Mouse (Mus musculus): ENCODE data around the gene Thsd4. TPM values are rescaled to one million over a fixed set of nuclear protein-coding genes. Genes with fewer than 3 reads are reported as not detected.
A peak's percentile ranks its signal among the peaks of the same experiment; 100 is the strongest.
"Not testable (repeated sequence)": the region's sequence is repeated elsewhere in the genome, so short reads cannot be mapped to it uniquely, and the experiment has no call there.

Thsd4 gene
- total RNA-seq, 2 experiments from 2014 or later = 7.5 to 8.9 TPM

- intact Hi-C loops (cut with DNase I) = no loop called here
- no peak for DNase-seq (ENCODE audit: low spot score in 2 of 2)
Measured at GRCm38 (mm10) chr9:60283546-60283945, 238.3 kb downstream of the Thsd4 start.

GRCm38 (mm10) chr9:60281281-60281680, 240.6 kb downstream of the Thsd4 start:
- intact Hi-C loops (cut with DNase I) = no loop called here
- DNase-seq (ENCODE audit: low spot score in 2 of 2) = no peak

GRCm38 (mm10) chr9:60280786-60281185, 241.1 kb downstream of the Thsd4 start:
- intact Hi-C loops (cut with DNase I) = no loop called here
- no peak for DNase-seq (ENCODE audit: low spot score in 2 of 2)

GRCm38 (mm10) chr9:60279556-60279955, 242.3 kb downstream of the Thsd4 start:
- no peak for DNase-seq (ENCODE audit: low spot score in 2 of 2)
- intact Hi-C loops (cut with DNase I) = loop anchor here (10.0 kb wide), 1 partner anchor 245 kb away; the partner anchor contains the start of gene Thsd4

- intact Hi-C loops (cut with DNase I) = loop anchor here (2.0 to 10.0 kb wide), 2 partner anchors 32 to 248 kb away; partner anchors contain the start of gene Thsd4
- peak; percentile 26 to 40 for DNase-seq (ENCODE audit: low spot score in 2 of 2)
Measured at GRCm38 (mm10) chr9:60276351-60276750, 245.5 kb downstream of the Thsd4 start.

- intact Hi-C loops (cut with DNase I) = loop anchor here (2.0 to 10.0 kb wide), 2 partner anchors 31 to 249 kb away; partner anchors contain the start of gene Thsd4
- DNase-seq (ENCODE audit: low spot score in 2 of 2) = peak; percentile 19 to 36
Measured at GRCm38 (mm10) chr9:60275410-60276159, 246.3 kb downstream of the Thsd4 start.

GRCm38 (mm10) chr9:60274503-60274902, 247.3 kb downstream of the Thsd4 start:
- DNase-seq (ENCODE audit: low spot score in 2 of 2) = no peak
- intact Hi-C loops (cut with DNase I) = loop anchor here (10.0 kb wide), 1 partner anchor 250 kb away; the partner anchor contains the start of gene Thsd4

GRCm38 (mm10) chr9:60272345-60272744, 249.5 kb downstream of the Thsd4 start:
- not testable (repeated sequence) for DNase-seq (ENCODE audit: low spot score in 2 of 2)
- intact Hi-C loops (cut with DNase I) = loop anchor here (10.0 kb wide), 1 partner anchor 252 kb away; the partner anchor contains the start of gene Thsd4

GRCm38 (mm10) chr9:60271940-60272339, 249.9 kb downstream of the Thsd4 start:
- no peak for DNase-seq (ENCODE audit: low spot score in 2 of 2)
- intact Hi-C loops (cut with DNase I) = loop anchor here (10.0 kb wide), 1 partner anchor 253 kb away; the partner anchor contains the start of gene Thsd4

- no peak for DNase-seq (ENCODE audit: low spot score in 2 of 2)
- intact Hi-C loops (cut with DNase I) = loop anchor here (10.0 kb wide), 1 partner anchor 255 kb away; the partner anchor contains the start of gene Thsd4
Measured at GRCm38 (mm10) chr9:60269807-60270206, 252.0 kb downstream of the Thsd4 start.

- intact Hi-C loops (cut with DNase I) = no loop called here
Measured at GRCm38 (mm10) chr9:60267273-60267626, 254.6 kb downstream of the Thsd4 start.

GRCm38 (mm10) chr9:60266583-60267272, 255.1 kb downstream of the Thsd4 start:
- no peak for DNase-seq (ENCODE audit: low spot score in 2 of 2)

More at GRCm38 (mm10) chr9:60267273-60267626, 254.6 kb downstream of the Thsd4 start:
- no peak for DNase-seq (ENCODE audit: low spot score in 2 of 2)

GRCm38 (mm10) chr9:60264586-60265325, 257.1 kb downstream of the Thsd4 start:
- peak in 1 of 2 experiments; percentile 25 for DNase-seq (ENCODE audit: low spot score in 2 of 2)
- intact Hi-C loops (cut with DNase I) = no loop called here

More at GRCm38 (mm10) chr9:60266583-60267272, 255.1 kb downstream of the Thsd4 start:
- intact Hi-C loops (cut with DNase I) = no loop called here

GRCm38 (mm10) chr9:60262515-60263140, 259.2 kb downstream of the Thsd4 start:
- no peak for DNase-seq (ENCODE audit: low spot score in 2 of 2)
- intact Hi-C loops (cut with DNase I) = no loop called here

- intact Hi-C loops (cut with DNase I) = no loop called here
- peak in 1 of 2 experiments; percentile 49 for DNase-seq (ENCODE audit: low spot score in 2 of 2)
Measured at GRCm38 (mm10) chr9:60259626-60260025, 262.2 kb downstream of the Thsd4 start.

- DNase-seq (ENCODE audit: low spot score in 2 of 2) = peak; percentile 27 to 30
- intact Hi-C loops (cut with DNase I) = loop anchor here (5.0 kb wide), 1 partner anchor 426 kb away; no protein-coding TSS in a partner anchor
Measured at GRCm38 (mm10) chr9:60251765-60252164, 270.1 kb downstream of the Thsd4 start.

- intact Hi-C loops (cut with DNase I) = loop anchor here (5.0 kb wide), 1 partner anchor 427 kb away; no protein-coding TSS in a partner anchor
- DNase-seq (ENCODE audit: low spot score in 2 of 2) = no peak
Measured at GRCm38 (mm10) chr9:60250403-60250802, 271.4 kb downstream of the Thsd4 start.

GRCm38 (mm10) chr9:60247998-60248397, 273.8 kb downstream of the Thsd4 start:
- intact Hi-C loops (cut with DNase I) = loop anchor here (10.0 kb wide), 1 partner anchor 497 kb away; no protein-coding TSS in a partner anchor

GRCm38 (mm10) chr9:60244943-60245342, 276.9 kb downstream of the Thsd4 start:
- DNase-seq (ENCODE audit: low spot score in 2 of 2) = peak; percentile 80 to 87
- intact Hi-C loops (cut with DNase I) = loop anchor here (2.0 to 10.0 kb wide), 4 partner anchors 32 to 614 kb away; no protein-coding TSS in a partner anchor

More at GRCm38 (mm10) chr9:60247998-60248397, 273.8 kb downstream of the Thsd4 start:
- no peak for DNase-seq (ENCODE audit: low spot score in 2 of 2)

Measured in left cerebral cortex, postnatal 14 days (tissue).